Mouse (Mus musculus) lung, postnatal 0 days (tissue): ENCODE measurements around the gene Sap25.

Experiments
- CTCF ChIP-seq: IDR thresholded peaks from 2 replicates; pipeline ENCODE4 v1.5.1; 2016; ENCODE audit warnings: antibody characterized with exemption, mild to moderate bottlenecking
- EP300 ChIP-seq: IDR thresholded peaks from 2 replicates; pipeline ENCODE4 v1.6.1; 2016; ENCODE audit warnings: antibody characterized with exemption, mild to moderate bottlenecking, control low read depth

DNA sequence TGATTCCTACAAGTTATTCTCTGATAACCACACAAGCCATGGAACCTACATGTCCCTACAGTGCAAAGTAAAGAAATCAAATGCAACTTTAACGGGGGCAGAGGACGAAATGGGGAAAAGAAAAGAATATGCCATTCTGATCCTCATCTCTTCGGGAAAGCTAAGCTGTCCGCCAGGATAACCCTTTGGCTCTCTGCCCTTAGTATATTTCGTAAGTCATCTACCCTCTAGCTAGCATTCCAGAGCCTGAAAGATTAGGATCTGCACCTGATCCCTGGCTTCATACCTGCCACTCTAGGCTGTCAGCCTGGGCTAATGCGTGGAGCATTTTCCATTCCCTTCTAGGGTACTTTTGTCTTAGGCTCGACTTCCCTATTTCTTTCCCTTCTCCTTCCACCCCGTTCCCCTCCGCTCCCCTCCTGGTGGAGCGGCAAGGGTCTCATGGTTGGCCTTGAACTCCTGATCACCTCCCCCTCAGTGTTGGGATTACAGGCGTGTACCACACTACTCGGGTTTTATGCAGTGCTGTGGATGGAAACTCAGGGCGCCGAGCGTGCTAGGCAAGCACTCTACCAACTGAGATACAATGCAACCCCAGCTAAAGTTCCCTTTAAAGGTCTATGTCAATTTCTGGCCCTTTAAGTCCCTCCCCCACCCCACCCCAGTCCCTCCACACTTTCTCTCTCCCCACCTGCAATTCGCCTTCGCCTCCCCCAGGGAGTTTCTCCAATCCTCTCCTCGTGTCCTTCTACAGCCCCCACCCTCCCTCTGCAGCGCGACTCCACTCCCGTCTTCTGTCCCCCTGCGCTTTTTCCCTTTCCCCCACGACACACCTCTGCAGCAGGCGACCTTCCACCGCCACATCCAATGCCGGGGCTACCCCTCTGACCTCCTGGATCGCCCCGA is 42.5 kb downstream of the Sap25 start:
- TF ChIP-seq CTCF, result no peak
- TF ChIP-seq EP300, result no peak
